Mouse (Mus musculus) hindbrain, embryonic 15.5 days (tissue): ENCODE measurements at regions not wholly inside any gene's neighbourhood (a gene's known extent, or its start where the extent isn't known, plus 50 kb on each side); places are given as distances from the start of the nearest gene placed in this dataset.
"Not testable (repeated sequence)": the region's sequence is repeated elsewhere in the genome, so short reads cannot be mapped to it uniquely, and the experiment has no call there.

Experiments used
- ATAC-seq: fragments of 200-750 bp; cut with Nextera tagmentation; 2 replicates; pipeline ENCODE4 v1.8.0; 2017; ENCODE audit warnings: low read depth, moderate number of reproducible peaks, moderate TSS enrichment; ENCODE audit not compliant: low FRiP score
- H3K27ac ChIP-seq: fragments of 300-500 bp; sonication (generic); replicated peaks from 2 replicates; pipeline ENCODE4 v1.5.1; 2015; ENCODE audit warnings: mild to moderate bottlenecking, inconsistent platforms
- H3K27me3 ChIP-seq: fragments of 300-500 bp; sonication (generic); 2 replicates; pipeline ENCODE4 v1.6.1; 2015; ENCODE audit warnings: control low read depth, inconsistent platforms
- H3K36me3 ChIP-seq: fragments of 300-500 bp; sonication (generic); 2 replicates; pipeline ENCODE4 v1.6.1; 2015; ENCODE audit warnings: control low read depth, inconsistent platforms
- H3K4me1 ChIP-seq: fragments of 300-500 bp; sonication (generic); replicated peaks from 2 replicates; pipeline ENCODE4 v1.6.1; 2015; ENCODE audit warnings: control low read depth, inconsistent platforms
- H3K4me2 ChIP-seq: fragments of 300-500 bp; sonication (generic); 2 replicates; pipeline ENCODE4 v1.6.1; 2015; ENCODE audit warnings: moderate library complexity, mild to moderate bottlenecking, inconsistent platforms
- H3K4me3 ChIP-seq: fragments of 300-500 bp; sonication (generic); 2 replicates; pipeline ENCODE4 v1.5.1; 2015; ENCODE audit warnings: mild to moderate bottlenecking, inconsistent platforms
- H3K9ac ChIP-seq: fragments of 300-500 bp; sonication (generic); 2 replicates; pipeline ENCODE4 v1.6.1; 2015; ENCODE audit warnings: inconsistent platforms
- H3K9me3 ChIP-seq: fragments of 300-500 bp; sonication (generic); 2 replicates; pipeline ENCODE4 v1.6.1; 2016; ENCODE audit warnings: control low read depth, inconsistent platforms
- WGBS: fragments of 180-500 bp; shearing (Covaris S2); methylation state at CpG from one replicate; pipeline ENCODE4 v1.1.7; 2015; 5-methylcytosine and 5-hydroxymethylcytosine counted together

- Histone ChIP-seq H3K9ac (no peak overlapping the region), H3K4me2 (no peak overlapping the region), H3K27me3 (no peaks in the 10 kb centered on the region), H3K4me3 (no peak overlapping the region), H3K36me3 (no peaks in the 10 kb centered on the region), H3K27ac (no peak overlapping the region), H3K9me3 (no peaks in the 10 kb centered on the region), H3K4me1 (no peaks in the 10 kb centered on the region)
- 83% methylated on average over 3 of the region's 3 CpGs for WGBS
- no peak for ATAC-seq
Observed at GRCm38 (mm10) chr16:31538606-31539005, 116.5 kb downstream of the Bdh1 start.

- H3K9me3 ChIP-seq, result no peaks in the 10 kb centered on the region
- WGBS, result 72% methylated on average over 10 of the region's 10 CpGs
- no peak overlapping the region for H3K4me2 ChIP-seq
- H3K36me3 ChIP-seq, result no peaks in the 10 kb centered on the region
- H3K9ac ChIP-seq, result no peak overlapping the region
- H3K4me3 ChIP-seq, result no peak overlapping the region
- ATAC-seq, result no peak
- H3K27me3 ChIP-seq, result 0 out of 2 replicates have a peak, but pooled peaks cover 2% of the 10 kb centered on the region
- no peak overlapping the region for H3K27ac ChIP-seq
- H3K4me1 ChIP-seq, result peaks cover 22% of the 10 kb centered on the region
Observed at GRCm38 (mm10) chr16:31543499-31544170, 119.6 kb upstream of the Dlg1 start.

GRCm38 (mm10) chr16:31546062-31546827 is 117.0 kb upstream of the Dlg1 start:
- Histone ChIP-seq H3K4me2 (peak overlapping the region; percentile 55), H3K9ac (peak overlapping the region; percentile 38; the same call in 1 of the 2 replicates), H3K9me3 (no peaks in the 10 kb centered on the region), H3K4me1 (peaks cover 22% of the 10 kb centered on the region), H3K27me3 (0 out of 2 replicates have a peak, but pooled peaks cover 2% of the 10 kb centered on the region), H3K4me3 (peak overlapping the region; percentile 14), H3K36me3 (no peaks in the 10 kb centered on the region), H3K27ac (peak overlapping the region; percentile 76)
- no peak for ATAC-seq
- WGBS, result under 1% methylated on average over 18 of the region's 18 CpGs

- peak; percentile 45; the same call in 1 of the 2 replicates for ATAC-seq
- peak overlapping the region; percentile 16; the same call in 1 of the 2 replicates for H3K4me2 ChIP-seq
Observed at GRCm38 (mm10) chr16:31546828-31547224, 116.4 kb upstream of the Dlg1 start.

GRCm38 (mm10) chr16:31547391-31547790 is 115.9 kb upstream of the Dlg1 start:
- no peak for ATAC-seq
- 29% methylated on average over 10 of the region's 10 CpGs for WGBS
- H3K4me1 ChIP-seq, result peaks cover 24% of the 10 kb centered on the region
- H3K4me2 ChIP-seq, result no peak overlapping the region
- no peaks in the 10 kb centered on the region for H3K9me3 ChIP-seq
- peak overlapping the region; percentile 51 for H3K27ac ChIP-seq
- H3K4me3 ChIP-seq, result no peak overlapping the region
- 0 out of 2 replicates have a peak, but pooled peaks cover 2% of the 10 kb centered on the region for H3K27me3 ChIP-seq
- H3K36me3 ChIP-seq, result no peaks in the 10 kb centered on the region
- no peak overlapping the region for H3K9ac ChIP-seq

More at GRCm38 (mm10) chr16:31546828-31547224, 116.4 kb upstream of the Dlg1 start:
- H3K36me3 ChIP-seq, result no peaks in the 10 kb centered on the region
- H3K27me3 ChIP-seq, result 0 out of 2 replicates have a peak, but pooled peaks cover 2% of the 10 kb centered on the region
- WGBS, result 4% methylated on average over 2 of the region's 2 CpGs
- H3K4me1 ChIP-seq, result peaks cover 22% of the 10 kb centered on the region
- H3K27ac ChIP-seq, result peak overlapping the region; percentile 51
- no peak overlapping the region for H3K4me3 ChIP-seq
- H3K9ac ChIP-seq, result no peak overlapping the region
- H3K9me3 ChIP-seq, result no peaks in the 10 kb centered on the region

GRCm38 (mm10) chr16:31549975-31550374 is 113.3 kb upstream of the Dlg1 start:
- Histone ChIP-seq H3K9ac (no peak overlapping the region), H3K9me3 (no peaks in the 10 kb centered on the region), H3K4me3 (no peak overlapping the region), H3K4me1 (peaks cover 24% of the 10 kb centered on the region), H3K36me3 (no peaks in the 10 kb centered on the region), H3K4me2 (no peak overlapping the region), H3K27ac (no peak overlapping the region), H3K27me3 (0 out of 2 replicates have a peak, but pooled peaks cover 2% of the 10 kb centered on the region)
- no peak for ATAC-seq
- 81% methylated on average over 5 of the region's 5 CpGs for WGBS

- H3K36me3 ChIP-seq, H3K27me3 ChIP-seq, ATAC-seq, H3K9me3 ChIP-seq, H3K27ac ChIP-seq, H3K9ac ChIP-seq, H3K4me2 ChIP-seq, H3K4me3 ChIP-seq: not testable (repeated sequence)
- H3K4me1 ChIP-seq, result peaks cover 22% of the 10 kb centered on the region
- WGBS, result 91% methylated on average over 2 of the region's 2 CpGs
Observed at GRCm38 (mm10) chr16:31550539-31550938, 112.7 kb upstream of the Dlg1 start.

- Histone ChIP-seq H3K9ac (no peak overlapping the region), H3K27me3 (no peaks in the 10 kb centered on the region), H3K27ac (no peak overlapping the region), H3K4me1 (peaks cover 13% of the 10 kb centered on the region), H3K9me3 (no peaks in the 10 kb centered on the region), H3K36me3 (no peaks in the 10 kb centered on the region), H3K4me2 (no peak overlapping the region), H3K4me3 (no peak overlapping the region)
- no peak for ATAC-seq
- WGBS, result 35% methylated on average over 11 of the region's 11 CpGs
Observed at GRCm38 (mm10) chr16:31551416-31552151, 111.7 kb upstream of the Dlg1 start.

GRCm38 (mm10) chr16:31553361-31554146 is 109.7 kb upstream of the Dlg1 start:
- H3K9me3 ChIP-seq, result no peaks in the 10 kb centered on the region
- peaks cover 2% of the 10 kb centered on the region; the same call in 1 of the 2 replicates for H3K4me1 ChIP-seq
- H3K9ac ChIP-seq, result no peak overlapping the region
- no peak overlapping the region for H3K4me2 ChIP-seq
- no peak overlapping the region for H3K4me3 ChIP-seq
- WGBS, result 83% methylated on average over 8 of the region's 8 CpGs
- no peaks in the 10 kb centered on the region for H3K27me3 ChIP-seq
- H3K36me3 ChIP-seq, result no peaks in the 10 kb centered on the region
- no peak overlapping the region for H3K27ac ChIP-seq
- ATAC-seq, result no peak

GRCm38 (mm10) chr16:31560426-31560825 is 102.8 kb upstream of the Dlg1 start:
- H3K36me3 ChIP-seq, result no peaks in the 10 kb centered on the region
- ATAC-seq, result no peak
- H3K4me3 ChIP-seq, result no peak overlapping the region
- H3K9me3 ChIP-seq, result no peaks in the 10 kb centered on the region
- H3K4me2 ChIP-seq, result no peak overlapping the region
- H3K27me3 ChIP-seq, result no peaks in the 10 kb centered on the region
- H3K4me1 ChIP-seq, result no peaks in the 10 kb centered on the region
- H3K27ac ChIP-seq, result no peak overlapping the region
- no peak overlapping the region for H3K9ac ChIP-seq

- H3K27ac ChIP-seq, result no peak overlapping the region
- H3K27me3 ChIP-seq, result no peaks in the 10 kb centered on the region
- H3K36me3 ChIP-seq, result no peaks in the 10 kb centered on the region
- 80% methylated on average over 5 of the region's 5 CpGs for WGBS
- ATAC-seq, result no peak
- H3K4me2 ChIP-seq, result no peak overlapping the region
- no peaks in the 10 kb centered on the region for H3K4me1 ChIP-seq
- H3K4me3 ChIP-seq, result no peak overlapping the region
- H3K9me3 ChIP-seq, result no peaks in the 10 kb centered on the region
- H3K9ac ChIP-seq, result no peak overlapping the region
Observed at GRCm38 (mm10) chr16:31564926-31565325, 98.3 kb upstream of the Dlg1 start.
